Mouse (Mus musculus) urinary bladder, postnatal 36 days (tissue): ENCODE results near the gene Marveld1.

Source experiments
- DNase-seq, 2 experiments: peaks; one replicate each; pipeline ENCODE4 v3.0.0; 2022; ENCODE audit warnings: low spot score in 2 of 2, mixed read lengths in 1 of 2

The Marveld1 gene

DNA sequence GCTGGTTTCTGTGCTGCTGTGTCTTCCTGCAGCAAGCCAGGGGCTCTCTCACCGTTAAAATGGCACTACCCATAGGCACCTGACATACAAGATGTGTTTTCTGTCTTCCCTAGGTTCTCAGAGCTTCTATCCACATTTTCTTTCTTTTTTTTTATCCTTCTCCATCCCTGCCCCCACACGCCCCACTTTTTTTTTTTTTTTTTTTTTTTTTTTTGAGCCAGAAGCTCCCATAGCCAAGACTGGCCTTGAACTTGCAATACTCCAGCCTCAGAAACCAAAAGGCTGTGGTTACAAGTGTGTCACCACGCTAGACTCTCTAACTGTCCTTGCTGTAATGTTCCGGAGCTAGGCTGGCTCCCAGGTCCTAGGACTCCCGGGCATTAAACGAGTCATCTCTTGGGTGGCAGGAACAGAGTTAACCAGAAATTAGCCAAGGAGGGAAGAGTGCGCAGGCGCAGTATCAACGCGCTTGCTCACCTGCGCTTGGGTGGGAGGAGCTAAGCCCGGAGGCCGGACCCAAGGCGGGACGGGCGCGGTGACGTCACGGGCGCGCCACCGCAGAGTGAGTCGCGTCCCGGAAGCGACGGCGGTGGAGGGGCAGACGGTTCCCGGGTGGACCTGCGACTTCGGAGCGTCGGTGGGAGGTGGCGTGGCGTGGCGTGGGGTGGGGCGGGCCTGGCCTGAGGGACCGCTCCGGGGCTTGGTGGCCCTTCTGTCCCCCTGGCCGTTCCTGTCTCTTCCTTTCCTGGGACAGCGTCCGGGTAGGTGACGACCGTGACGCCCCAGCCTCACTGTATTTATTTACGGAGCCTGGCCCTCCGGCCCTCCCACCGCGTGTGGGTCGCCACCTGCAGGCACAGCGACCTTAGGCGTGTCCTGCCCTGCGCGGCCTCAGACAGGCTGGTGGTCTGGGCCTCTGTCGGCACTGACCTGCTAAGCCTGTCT, 23.1 kb downstream of the Marveld1 start:
- peak; percentile 90 to 93 for DNase-seq

DNA sequence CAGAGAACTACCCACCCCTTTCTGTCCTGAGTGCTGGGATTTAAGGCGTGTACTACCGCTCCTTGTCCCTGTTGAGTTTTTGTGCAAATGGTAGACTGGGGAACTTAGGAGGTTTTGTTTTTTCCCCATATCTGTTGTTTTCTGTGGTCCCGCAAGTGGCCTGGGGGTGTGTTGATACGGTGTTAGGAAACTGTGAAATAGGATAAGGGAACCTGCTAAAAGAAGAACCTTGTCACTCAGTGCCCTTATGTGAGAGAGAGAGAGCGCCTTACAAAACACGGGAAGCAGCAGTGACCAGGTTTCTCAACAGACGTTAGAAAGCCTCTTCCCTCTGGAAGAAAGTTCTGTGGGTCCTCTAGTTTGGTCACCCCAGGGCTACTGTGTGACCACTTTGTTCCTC, 29.6 kb downstream of the Marveld1 start:
- DNase-seq, result no peak

DNA sequence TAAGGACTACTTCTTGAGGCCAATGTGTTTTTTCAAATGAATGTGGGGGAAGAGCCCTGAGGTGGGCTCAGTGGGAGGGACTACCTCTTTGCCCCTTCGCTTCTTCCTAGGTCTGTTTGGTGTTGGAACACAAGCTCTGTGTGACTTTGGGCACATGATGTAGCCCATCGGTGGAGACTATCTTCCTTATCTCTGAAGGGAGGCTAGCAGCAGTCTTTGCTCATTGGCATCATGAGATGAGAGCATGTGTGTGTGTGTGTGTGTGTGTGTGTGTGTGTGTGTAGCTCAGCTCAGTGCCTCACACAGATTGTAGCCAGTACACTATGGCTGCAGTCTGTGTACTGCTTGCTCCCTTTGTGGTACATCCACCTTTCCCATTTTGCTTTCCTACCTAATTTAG, 30.3 kb downstream of the Marveld1 start:
- no peak for DNase-seq

DNA sequence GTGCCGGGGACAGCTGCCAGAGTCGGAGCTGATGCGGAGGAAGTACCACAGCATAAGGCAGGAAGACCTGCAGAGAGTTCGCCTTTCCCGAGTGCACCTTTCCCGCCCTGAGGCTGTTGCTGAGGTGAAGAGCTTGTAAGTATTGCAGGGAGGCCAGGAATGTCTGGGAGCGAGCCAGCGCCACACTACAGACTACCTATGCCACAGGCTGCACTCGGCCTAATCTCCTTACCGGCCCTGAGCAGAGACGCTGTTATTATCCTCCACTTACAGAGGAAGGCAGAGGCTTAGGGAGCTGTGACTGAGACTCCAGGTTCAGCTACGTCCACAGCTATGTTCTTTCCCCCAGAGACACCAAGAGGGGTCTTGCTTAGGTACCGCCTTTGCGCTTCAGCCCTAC, 32.2 kb downstream of the Marveld1 start:
- no peak for DNase-seq

DNA sequence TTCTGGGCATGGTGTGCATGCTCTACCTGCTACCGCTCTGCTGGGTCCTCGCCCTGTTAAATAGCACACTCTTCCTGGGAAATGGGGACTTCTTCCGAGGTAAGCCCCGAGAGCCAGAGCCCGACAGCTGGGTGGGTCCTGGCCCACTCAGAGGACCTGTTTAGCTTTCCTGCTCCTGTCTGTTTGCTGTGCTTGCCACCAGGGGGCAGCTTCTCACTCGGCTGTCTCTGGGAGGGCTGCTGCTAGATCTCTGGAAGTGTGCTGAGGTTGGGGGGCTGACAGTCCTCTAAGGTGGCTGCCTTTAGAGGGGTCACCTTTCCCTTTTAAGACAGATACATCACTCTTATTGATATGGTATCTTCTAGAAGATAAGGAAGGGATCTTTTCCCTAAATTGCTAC, 35.5 kb downstream of the Marveld1 start:
- no peak for DNase-seq

DNA sequence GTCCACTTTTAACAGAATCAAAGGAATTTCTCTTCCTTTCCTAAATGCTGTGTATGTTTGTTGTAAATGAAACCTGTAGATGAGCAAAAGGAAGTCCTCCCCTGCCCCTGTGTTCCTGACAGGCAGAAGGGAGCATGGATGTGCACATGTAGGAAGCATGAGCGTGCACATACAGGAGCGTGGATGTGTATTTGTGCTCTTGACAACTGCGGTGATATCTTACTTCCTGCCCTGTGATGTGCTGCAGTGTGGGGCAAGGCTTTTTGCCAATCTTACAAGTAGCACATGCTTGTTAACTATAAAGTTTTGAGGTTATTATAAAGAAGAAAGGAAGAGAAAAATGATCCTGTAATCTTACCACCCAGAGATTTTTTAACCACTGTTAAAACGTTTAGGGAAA, 42.5 kb downstream of the Marveld1 start:
- no peak for DNase-seq

DNA sequence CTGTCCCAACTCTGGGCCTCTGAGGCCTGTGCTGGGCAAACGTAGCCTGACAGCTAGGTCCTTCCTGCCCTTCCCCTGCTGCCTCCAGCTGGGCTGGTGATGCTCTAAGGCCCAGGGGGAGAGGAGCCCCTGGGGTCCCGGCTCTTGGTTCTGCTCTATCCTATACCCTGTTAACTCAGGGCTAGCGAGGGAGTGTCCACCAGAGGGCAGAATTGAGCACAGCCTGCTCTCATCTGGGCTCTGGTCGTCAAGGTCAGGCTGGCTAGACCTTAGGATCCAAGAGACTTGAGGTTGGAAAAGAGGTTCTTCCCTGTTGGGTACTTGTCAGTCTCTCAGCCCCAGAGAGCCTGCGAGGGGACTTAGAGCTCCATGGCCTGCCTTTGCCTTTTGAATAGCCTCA, 43.3 kb downstream of the Marveld1 start:
- peak in 1 of 2 experiments; percentile 45 for DNase-seq

DNA sequence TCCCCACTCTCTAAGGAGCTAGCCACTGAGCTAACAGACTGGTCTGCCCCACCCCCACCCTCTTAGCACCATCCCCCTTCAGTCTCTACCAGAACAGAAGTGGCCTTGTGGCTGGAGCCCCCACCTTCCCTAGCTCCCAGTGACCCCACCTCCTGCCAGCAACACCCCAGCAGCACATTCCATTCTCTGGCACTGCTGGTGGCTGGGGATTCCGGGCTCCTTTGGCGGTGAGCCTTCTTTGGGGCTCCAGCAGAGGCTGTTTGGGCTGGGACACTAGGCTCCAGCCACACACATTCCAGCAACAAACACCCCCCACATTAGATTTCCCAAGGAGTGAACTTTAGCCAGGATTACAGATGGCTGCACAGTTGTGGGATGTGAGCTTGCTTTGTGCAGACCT, 46.1 kb downstream of the Marveld1 start:
- DNase-seq, result no peak

DNA sequence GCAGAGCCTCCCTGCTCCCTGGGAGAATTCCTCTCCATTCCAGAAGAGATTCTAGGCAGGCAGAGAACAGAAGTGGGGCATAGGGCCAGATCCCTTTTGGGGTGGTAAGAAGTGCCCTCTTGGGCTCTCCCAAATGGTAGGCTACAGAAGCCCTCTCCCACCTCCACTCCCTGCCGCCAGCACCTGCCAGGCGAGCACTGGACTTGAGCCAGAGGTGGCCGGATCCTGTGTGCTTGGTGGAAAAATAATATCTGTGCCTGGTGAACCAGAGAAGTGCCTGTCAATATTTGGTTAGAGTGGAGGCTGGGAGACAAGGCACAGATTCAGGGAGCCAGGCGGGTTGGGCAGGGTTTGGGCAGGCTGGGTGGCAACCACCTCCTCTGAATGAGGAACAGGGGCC, 49.2 kb downstream of the Marveld1 start:
- no peak for DNase-seq

DNA sequence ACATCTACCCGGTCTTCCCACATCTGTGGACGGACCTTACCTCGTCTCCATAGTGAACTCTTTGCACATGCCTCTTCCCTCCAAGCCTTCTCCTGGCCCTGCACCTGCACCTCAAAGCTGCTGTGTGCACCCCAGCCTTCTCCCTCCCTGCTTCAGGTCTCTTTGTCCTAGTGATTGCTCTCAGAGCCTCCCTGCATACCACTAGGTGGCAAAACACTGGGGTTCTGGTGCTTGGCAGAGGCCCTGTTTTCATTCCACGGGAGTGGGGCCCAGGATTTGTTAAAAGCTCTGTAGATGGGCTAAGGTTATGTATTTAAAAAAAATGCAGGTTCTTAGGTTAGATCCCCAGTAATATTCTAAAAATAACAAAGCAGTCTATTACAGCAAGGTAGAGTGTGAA, 49.9 kb downstream of the Marveld1 start:
- no peak for DNase-seq

DNA sequence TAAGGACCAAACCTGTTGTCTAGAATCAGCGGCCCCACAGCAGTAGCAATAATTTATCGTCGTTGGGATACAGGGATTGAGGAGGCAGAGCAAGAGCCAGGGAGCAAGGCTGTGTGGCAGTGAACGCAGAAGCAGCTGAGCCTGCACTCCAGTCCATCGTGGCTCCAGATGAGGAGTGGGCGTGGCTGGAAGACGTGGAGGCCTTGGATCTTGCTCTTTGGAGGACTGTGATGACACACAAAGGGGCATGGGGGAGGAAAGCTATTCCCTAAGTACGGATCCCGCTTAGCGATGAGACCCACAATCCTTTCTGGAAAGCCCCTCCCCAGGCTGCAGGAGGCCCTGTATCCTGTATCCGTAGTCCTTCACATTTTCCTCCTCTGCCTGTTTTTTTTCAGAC, 50.8 kb downstream of the Marveld1 start:
- DNase-seq, result no peak
